Comparison of ENCODE assay signal across 8 mouse cellular contexts in genomic region chr7:79810611-79811506, GRCm38 (mm10). TPM values are rescaled to one million over a fixed set of nuclear protein-coding genes. Genes with fewer than 3 reads are reported as not detected.
DNase-seq lines count a peak whose midpoint lies in the region; ATAC-seq lines count a peak whose summit lies in the region.

TSS of gene Mesp2 (plus strand) at chr7:79810727.

- H3K9me3 ChIP-seq in hindbrain, embryonic 12.5 days (replicated peaks), result no peaks in the 10 kb centered on the region
- no peaks in the 10 kb centered on the region for H3K9me3 ChIP-seq in lung, embryonic 16.5 days (ENCODE audit: control insufficient read depth, low read length)

- H3K36me3 ChIP-seq in hindbrain, embryonic 12.5 days, result no peaks in the 10 kb centered on the region
- no peaks in the 10 kb centered on the region for H3K36me3 ChIP-seq in lung, embryonic 16.5 days (ENCODE audit: control insufficient read depth, insufficient read depth, low read length)

- DNase-seq in CD8-positive naive resting alpha-beta T cell, adult 2 months (ENCODE audit: low read depth in 2 of 2, low spot score in 2 of 2), result peak; percentile 51 to 56
- DNase-seq in c-Kit-positive CD71-negative TER-119-negative erythroid progenitor cells, embryonic 14.5 days (ENCODE audit: low read depth), result peak; percentile 52
- DNase-seq in frontal cortex, adult 2 months (ENCODE audit: extremely low spot score in 1 of 2, low spot score in 1 of 2), result peak; percentile 8 to 77
- DNase-seq in layer of hippocampus, postnatal 14 days (ENCODE audit: low spot score in 2 of 2), result peak; percentile 61 to 63
- DNase-seq in ovary, adult 18-20 months (ENCODE audit: low spot score), result peak; percentile 52
- DNase-seq in testis, postnatal 14 days (ENCODE audit: low spot score), result peak; percentile 84

- H3K4me3 ChIP-seq in hindbrain, embryonic 12.5 days, result peak within 1 kb of the TSS; percentile 37
- H3K4me3 ChIP-seq in lung, embryonic 16.5 days (ENCODE audit: low read length), result peak within 1 kb of the TSS; percentile 35

- peak; percentile 72 for ATAC-seq in hindbrain, embryonic 12.5 days (ENCODE audit: low FRiP score)
- ATAC-seq in lung, embryonic 16.5 days (ENCODE audit: low read depth), result peak; percentile 76

- H3K4me1 ChIP-seq in hindbrain, embryonic 12.5 days, result peaks cover 9% of the 10 kb centered on the region
- 0 out of 2 replicates have a peak, but pooled peaks cover 5% of the 10 kb centered on the region for H3K4me1 ChIP-seq in lung, embryonic 16.5 days (replicated peaks; ENCODE audit: control insufficient read depth, insufficient read depth, low read length)

- H3K9ac ChIP-seq in hindbrain, embryonic 12.5 days, result peak within 1 kb of the TSS; percentile 57
- peak within 1 kb of the TSS; percentile 58 for H3K9ac ChIP-seq in lung, embryonic 16.5 days (ENCODE audit: low read length)

- H3K4me2 ChIP-seq in hindbrain, embryonic 12.5 days (replicated peaks), result peak within 1 kb of the TSS; percentile 60
- peak within 1 kb of the TSS; percentile 60 for H3K4me2 ChIP-seq in lung, embryonic 16.5 days (ENCODE audit: low read depth, low read length)

- 22% methylated on average over 71 of the region's 71 CpGs for whole genome bisulfite sequencing in hindbrain, embryonic 12.5 days
- 11% methylated on average over 71 of the region's 71 CpGs for WGBS in lung, embryonic 16.5 days

- peaks cover 27% of the 10 kb centered on the region for H3K27me3 ChIP-seq in hindbrain, embryonic 12.5 days
- H3K27me3 ChIP-seq in lung, embryonic 16.5 days (ENCODE audit: control insufficient read depth, insufficient read depth, low read depth, low read length), result peaks cover 18% of the 10 kb centered on the region

- no peak within 1 kb of the TSS for H3K27ac ChIP-seq in hindbrain, embryonic 12.5 days
- no peak within 1 kb of the TSS for H3K27ac ChIP-seq in lung, embryonic 16.5 days (ENCODE audit: low read length)

RNA-seq across cellular contexts. Expression of gene Mesp2, which starts in this region (rescaled TPM):
- 0.78 and 0.88 TPM in 2 replicates for polyA plus RNA-seq in frontal cortex, adult 2 months (2012; rRNA removed)
- polyA plus RNA-seq in hindbrain, embryonic 12.5 days (2016; fragmentation: Nextera tagmentation; extraction: Ambion mirVana), result 0.42 and 0.56 TPM in 2 replicates
- total RNA-seq in layer of hippocampus, postnatal 14 days (2021), result 1 to 10 TPM; 1.2 to 1.9 TPM
- 0.45 and 0.87 TPM in 2 replicates for polyA plus RNA-seq in lung, embryonic 16.5 days (2015; fragmentation: Nextera tagmentation; extraction: Ambion mirVana)

Comparison
In these comparisons a context has a peak if more than half of its experiments do, and no peak if none do; other contexts are left out.
1. Peak in DNase-seq in frontal cortex, adult 2 months; RNA of the gene not detected or under 1 TPM.
2. Peak in ATAC-seq, H3K4me3 ChIP-seq, H3K9ac ChIP-seq and H3K4me2 ChIP-seq in hindbrain, embryonic 12.5 days; RNA of the gene not detected or under 1 TPM.
3. Peak in ATAC-seq, H3K4me3 ChIP-seq, H3K9ac ChIP-seq and H3K4me2 ChIP-seq in lung, embryonic 16.5 days; RNA of the gene not detected or under 1 TPM.